Mouse (Mus musculus): ENCODE data around the gene Kremen2. TPM values are rescaled to one million over a fixed set of nuclear protein-coding genes. Genes with fewer than 3 reads are reported as not detected.

Gene Kremen2
- polyA plus RNA-seq, 1 experiment, result not detected

GRCm38 (mm10) chr17:23722376-23723125 is 23.1 kb downstream of the Kremen2 start, which contains the start of gene 1520401A03Rik:
TSS of gene 1520401A03Rik (minus strand) at chr17:23722783.
- Histone ChIP-seq H3K4me1 (ENCODE audit: control insufficient read depth, insufficient read depth, low read length) (peaks cover 4% of the 10 kb centered on the region; the same call in 1 of the 2 replicates), H3K4me3 (ENCODE audit: insufficient read depth, low read length) (no peak within 1 kb of the TSS), H3K27ac (ENCODE audit: insufficient read depth, low read length) (no peak within 1 kb of the TSS)
- TF ChIP-seq CTCF (IDR thresholded peaks at IDR 0.05; ENCODE audit: borderline replicate concordance, insufficient read depth, low read length) (no peak), POLR2A (IDR thresholded peaks at IDR 0.05; ENCODE audit: low read depth, low read length) (no peak)

GRCm38 (mm10) chr17:23721886-23722285 is 23.7 kb downstream of the Kremen2 start:
- TF ChIP-seq CTCF (IDR thresholded peaks at IDR 0.05; ENCODE audit: borderline replicate concordance, insufficient read depth, low read length), result no peak
- no peak for TF ChIP-seq POLR2A (IDR thresholded peaks at IDR 0.05; ENCODE audit: low read depth, low read length)
- Histone ChIP-seq H3K4me3 (ENCODE audit: insufficient read depth, low read length) (no peak overlapping the region), H3K4me1 (ENCODE audit: control insufficient read depth, insufficient read depth, low read length) (peaks cover 4% of the 10 kb centered on the region; the same call in 1 of the 2 replicates), H3K27ac (ENCODE audit: insufficient read depth, low read length) (no peak overlapping the region)

- H3K4me1 ChIP-seq (ENCODE audit: control insufficient read depth, insufficient read depth, low read length), result no peaks in the 10 kb centered on the region
- H3K4me3 ChIP-seq (ENCODE audit: insufficient read depth, low read length), result no peak overlapping the region
- TF ChIP-seq CTCF (IDR thresholded peaks at IDR 0.05; ENCODE audit: borderline replicate concordance, insufficient read depth, low read length), result no peak
- TF ChIP-seq POLR2A (IDR thresholded peaks at IDR 0.05; ENCODE audit: low read depth, low read length), result no peak
- no peak overlapping the region for H3K27ac ChIP-seq (ENCODE audit: insufficient read depth, low read length)
These were observed 26.2 kb downstream of the Kremen2 start for GRCm38 (mm10) chr17:23719455-23719854.

GRCm38 (mm10) chr17:23717003-23717402 is 28.6 kb downstream of the Kremen2 start:
- Histone ChIP-seq H3K27ac (ENCODE audit: insufficient read depth, low read length) (no peak overlapping the region), H3K4me3 (ENCODE audit: insufficient read depth, low read length) (no peak overlapping the region), H3K4me1 (ENCODE audit: control insufficient read depth, insufficient read depth, low read length) (no peaks in the 10 kb centered on the region)
- TF ChIP-seq POLR2A (IDR thresholded peaks at IDR 0.05; ENCODE audit: low read depth, low read length) (no peak), CTCF (IDR thresholded peaks at IDR 0.05; ENCODE audit: borderline replicate concordance, insufficient read depth, low read length) (no peak)

- TF ChIP-seq CTCF (IDR thresholded peaks at IDR 0.05; ENCODE audit: borderline replicate concordance, insufficient read depth, low read length) (peak; percentile 71), POLR2A (IDR thresholded peaks at IDR 0.05; ENCODE audit: low read depth, low read length) (no peak)
- Histone ChIP-seq H3K27ac (ENCODE audit: insufficient read depth, low read length) (no peak overlapping the region), H3K4me3 (ENCODE audit: insufficient read depth, low read length) (no peak overlapping the region), H3K4me1 (ENCODE audit: control insufficient read depth, insufficient read depth, low read length) (peaks cover 3% of the 10 kb centered on the region; the same call in 1 of the 2 replicates)
These were observed 39.4 kb downstream of the Kremen2 start for GRCm38 (mm10) chr17:23706212-23706611.

GRCm38 (mm10) chr17:23705525-23706104 is 40.0 kb downstream of the Kremen2 start:
- no peak for TF ChIP-seq CTCF (IDR thresholded peaks at IDR 0.05; ENCODE audit: borderline replicate concordance, insufficient read depth, low read length)
- no peak for TF ChIP-seq POLR2A (IDR thresholded peaks at IDR 0.05; ENCODE audit: low read depth, low read length)
- no peak overlapping the region for H3K27ac ChIP-seq (ENCODE audit: insufficient read depth, low read length)
- H3K4me3 ChIP-seq (ENCODE audit: insufficient read depth, low read length), result no peak overlapping the region
- H3K4me1 ChIP-seq (ENCODE audit: control insufficient read depth, insufficient read depth, low read length), result peaks cover 3% of the 10 kb centered on the region; the same call in 1 of the 2 replicates

- Histone ChIP-seq H3K4me1 (ENCODE audit: control insufficient read depth, insufficient read depth, low read length) (peaks cover 3% of the 10 kb centered on the region; the same call in 1 of the 2 replicates), H3K4me3 (ENCODE audit: insufficient read depth, low read length) (no peak overlapping the region), H3K27ac (ENCODE audit: insufficient read depth, low read length) (no peak overlapping the region)
- TF ChIP-seq POLR2A (IDR thresholded peaks at IDR 0.05; ENCODE audit: low read depth, low read length), result no peak
These were observed 40.9 kb downstream of the Kremen2 start for GRCm38 (mm10) chr17:23704741-23705140.

- no peak overlapping the region for H3K27ac ChIP-seq (ENCODE audit: insufficient read depth, low read length)
- H3K4me3 ChIP-seq (ENCODE audit: insufficient read depth, low read length), result no peak overlapping the region
- TF ChIP-seq CTCF (IDR thresholded peaks at IDR 0.05; ENCODE audit: borderline replicate concordance, insufficient read depth, low read length) (no peak), POLR2A (IDR thresholded peaks at IDR 0.05; ENCODE audit: low read depth, low read length) (no peak)
- H3K4me1 ChIP-seq (ENCODE audit: control insufficient read depth, insufficient read depth, low read length), result peaks cover 5% of the 10 kb centered on the region
These were observed 42.3 kb downstream of the Kremen2 start for GRCm38 (mm10) chr17:23703301-23703700.

- TF ChIP-seq POLR2A (IDR thresholded peaks at IDR 0.05; ENCODE audit: low read depth, low read length) (no peak), CTCF (IDR thresholded peaks at IDR 0.05; ENCODE audit: borderline replicate concordance, insufficient read depth, low read length) (peak; percentile 92)
- Histone ChIP-seq H3K27ac (ENCODE audit: insufficient read depth, low read length) (no peak overlapping the region), H3K4me1 (ENCODE audit: control insufficient read depth, insufficient read depth, low read length) (peaks cover 9% of the 10 kb centered on the region), H3K4me3 (ENCODE audit: insufficient read depth, low read length) (peak overlapping the region; percentile 30; the same call in 1 of the 2 replicates)
These were observed 45.6 kb downstream of the Kremen2 start for GRCm38 (mm10) chr17:23700079-23700478.

Measured in embryonic fibroblast, embryonic 13.5 days (primary cell).